Mouse (Mus musculus) thymus, adult 2 months (tissue): ENCODE results near the gene Btbd8.

Experiments
- CTCF ChIP-seq: fragments of 200-500 bp; IDR thresholded peaks from 2 replicates; pipeline ENCODE4 v1.5.1; 2012; ENCODE audit warnings: mild to moderate bottlenecking, control low read depth, low read length, moderate library complexity, borderline replicate concordance; ENCODE audit not compliant: control insufficient read depth, poor library complexity, insufficient read depth; ENCODE audit errors: extremely low read depth
- POLR2A ChIP-seq: fragments of 200-500 bp; IDR thresholded peaks from 2 replicates; pipeline ENCODE4 v1.6.1; 2012; ENCODE audit warnings: mild to moderate bottlenecking, low read length, control low read depth, moderate library complexity; ENCODE audit not compliant: control insufficient read depth, poor library complexity, insufficient read depth; ENCODE audit errors: extremely low read depth

DNA sequence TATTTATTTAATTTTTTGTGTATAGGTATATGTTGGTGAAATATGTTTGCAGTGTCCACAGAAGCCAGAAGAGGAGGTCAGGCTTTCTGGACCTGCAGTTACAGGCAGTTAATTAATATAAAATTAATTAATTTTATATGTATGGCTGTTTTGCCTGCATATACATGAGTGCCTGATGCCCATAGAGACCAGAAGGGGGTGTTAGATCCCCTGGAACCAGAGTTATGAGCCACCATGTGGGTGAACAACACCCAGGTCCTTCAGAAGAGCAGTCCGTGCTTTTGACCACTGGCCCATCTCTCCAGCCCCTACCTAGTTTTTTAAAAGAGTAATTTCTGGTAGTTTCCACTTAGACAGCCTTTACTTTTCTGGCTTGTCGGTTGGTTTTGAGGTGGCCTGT is 25.5 kb upstream of the Btbd8 start:
- no peak for TF ChIP-seq CTCF
- no peak for TF ChIP-seq POLR2A
